Mouse (Mus musculus): Measurements from ENCODE around the gene Adcy2.

- TF ChIP-seq ZMIZ1 (IDR thresholded peaks at IDR 0.05; ENCODE audit: low read depth, low read length): no peak
- TF ChIP-seq POLR2A (IDR thresholded peaks at IDR 0.05; ENCODE audit: control insufficient read depth in 1 of 2, insufficient read depth in 1 of 2, low read depth in 1 of 2, low read length in 2 of 2, poor library complexity in 1 of 2): no peak
- TF ChIP-seq EP300 (IDR thresholded peaks at IDR 0.05; ENCODE audit: low read depth in 1 of 2, low read length in 2 of 2): no peak
- no peak for TF ChIP-seq RAD21 (IDR thresholded peaks at IDR 0.05; ENCODE audit: low read depth, low read length)
- TF ChIP-seq CTCF (IDR thresholded peaks at IDR 0.05 in 2 of 3, conservative IDR thresholded peaks at IDR 0.05 in 1 of 3; ENCODE audit: control insufficient read depth in 1 of 3, insufficient read depth in 1 of 3, low read depth in 2 of 3, low read length in 3 of 3, poor library complexity in 1 of 3, severe bottlenecking in 1 of 3): no peak
- no peak for TF ChIP-seq ZC3H11A (IDR thresholded peaks at IDR 0.05; ENCODE audit: low read depth, low read length)
- no peak for TF ChIP-seq MEF2A (IDR thresholded peaks at IDR 0.05; ENCODE audit: extremely low read depth, insufficient replicate concordance, low read depth, low read length, poor library complexity, severe bottlenecking)
- TF ChIP-seq ELF1 (IDR thresholded peaks at IDR 0.05; ENCODE audit: low read depth, low read length): no peak
- no peak for TF ChIP-seq CHD2 (IDR thresholded peaks at IDR 0.05; ENCODE audit: low read length)
- no peak for TF ChIP-seq MYC (IDR thresholded peaks at IDR 0.05; ENCODE audit: low read depth, low read length)
- TF ChIP-seq GABPA (IDR thresholded peaks at IDR 0.05; ENCODE audit: low read depth, low read length): no peak
- TF ChIP-seq MXI1 (IDR thresholded peaks at IDR 0.05; ENCODE audit: low read depth, low read length): no peak
Measured at GRCm38 (mm10) chr13:68815704-68816477, 183.4 kb downstream of the Adcy2 start.

Data from MEL (cell line).